Mouse (Mus musculus): ENCODE measurements around the gene Nos3. TPM values are rescaled to one million over a fixed set of nuclear protein-coding genes. Genes with fewer than 3 reads are reported as not detected.
A peak's percentile ranks its signal among the peaks of the same experiment; 100 is the strongest.

The Nos3 gene
- total and polyA plus RNA-seq, 3 experiments = 0.09 to 0.23 (median 0.22) TPM

DNA sequence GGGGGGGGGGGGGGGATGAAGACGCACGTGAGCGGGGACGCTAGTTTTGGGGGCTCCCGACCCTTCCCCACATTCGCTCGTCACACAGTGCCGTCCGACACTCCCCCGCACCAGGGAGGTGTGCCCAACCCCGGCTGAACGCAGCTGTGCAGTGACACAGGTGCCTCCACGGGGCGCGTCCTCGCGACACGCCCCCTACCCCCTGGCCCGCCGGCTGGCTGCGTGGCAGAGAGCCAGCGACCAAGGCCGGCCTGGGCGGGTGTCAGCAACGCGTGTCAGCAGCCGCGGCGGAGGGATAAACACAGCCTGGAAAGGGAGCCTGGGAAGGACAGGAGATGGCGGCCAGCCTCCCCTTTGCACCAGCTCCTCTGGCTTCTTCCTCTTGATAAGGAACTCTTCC is 16.1 kb upstream of the Nos3 start:
- Histone ChIP-seq H3K4me1 (ENCODE audit: insufficient read depth, low read depth, low read length) (peaks cover 95% of the 10 kb centered on the region), H3K27me3 (ENCODE audit: insufficient read depth, low read length) (peaks cover 40% of the 10 kb centered on the region), H3K9me3 (replicated peaks) (no peaks in the 10 kb centered on the region), H3K36me3 (replicated peaks) (peaks cover 3% of the 10 kb centered on the region), H3K4me3 (ENCODE audit: low read depth, low read length) (peak overlapping the region; percentile 74)
- peak; percentile 61 for DNase-seq (ENCODE audit: low spot score)
- no peak for ATAC-seq (ENCODE audit: extremely low read depth, insufficient number of reproducible peaks, low FRiP score, poor library complexity, severe bottlenecking)
- TF ChIP-seq POLR2AphosphoS5 (IDR thresholded peaks at IDR 0.05; ENCODE audit: insufficient replicate concordance, low read depth, low read length) (no peak), TAL1 (conservative IDR thresholded peaks at IDR 0.05; ENCODE audit: low read depth, low read length) (no peak), CTCF (IDR thresholded peaks at IDR 0.05; ENCODE audit: low read depth, low read length) (no peak), GATA2 (IDR thresholded peaks at IDR 0.05; ENCODE audit: borderline replicate concordance, low read depth, low read length) (no peak), GATA1 (IDR thresholded peaks at IDR 0.05; ENCODE audit: borderline replicate concordance, low read length) (no peak)

DNA sequence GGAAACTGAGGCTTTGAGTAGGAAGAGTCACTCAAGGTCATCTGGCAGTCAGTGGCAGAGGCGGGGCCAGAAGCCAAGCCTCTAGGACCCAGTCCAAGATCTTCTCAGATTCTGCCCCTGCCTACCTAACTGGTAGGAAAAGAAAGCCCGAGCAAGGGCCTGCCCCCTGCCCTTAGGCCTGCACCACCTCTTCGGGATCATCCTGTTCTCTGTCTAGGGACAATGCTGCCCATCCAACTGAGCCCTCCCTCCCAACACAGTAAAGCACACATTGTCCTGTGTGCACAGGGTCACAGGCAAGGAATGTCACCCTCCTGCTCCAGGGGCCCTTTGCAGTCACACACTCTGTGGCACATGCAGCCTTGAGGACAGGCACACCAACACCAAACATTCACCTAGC is 14.5 kb upstream of the Nos3 start:
- ATAC-seq (ENCODE audit: extremely low read depth, insufficient number of reproducible peaks, low FRiP score, poor library complexity, severe bottlenecking) = no peak
- peaks cover 54% of the 10 kb centered on the region for H3K27me3 ChIP-seq (ENCODE audit: insufficient read depth, low read length)
- no peaks in the 10 kb centered on the region for H3K9me3 ChIP-seq (replicated peaks)
- H3K36me3 ChIP-seq (replicated peaks) = peaks cover 3% of the 10 kb centered on the region
- DNase-seq (ENCODE audit: low spot score) = no peak
- peak overlapping the region; percentile 75; the same call in 1 of the 2 replicates for H3K4me3 ChIP-seq (ENCODE audit: low read depth, low read length)
- peaks cover 80% of the 10 kb centered on the region for H3K4me1 ChIP-seq (ENCODE audit: insufficient read depth, low read depth, low read length)
- no peak for TF ChIP-seq CTCF (IDR thresholded peaks at IDR 0.05; ENCODE audit: low read depth, low read length)
- no peak for TF ChIP-seq TAL1 (conservative IDR thresholded peaks at IDR 0.05; ENCODE audit: low read depth, low read length)
- no peak for TF ChIP-seq POLR2AphosphoS5 (IDR thresholded peaks at IDR 0.05; ENCODE audit: insufficient replicate concordance, low read depth, low read length)
- TF ChIP-seq GATA1 (IDR thresholded peaks at IDR 0.05; ENCODE audit: borderline replicate concordance, low read length) = no peak
- no peak for TF ChIP-seq GATA2 (IDR thresholded peaks at IDR 0.05; ENCODE audit: borderline replicate concordance, low read depth, low read length)

DNA sequence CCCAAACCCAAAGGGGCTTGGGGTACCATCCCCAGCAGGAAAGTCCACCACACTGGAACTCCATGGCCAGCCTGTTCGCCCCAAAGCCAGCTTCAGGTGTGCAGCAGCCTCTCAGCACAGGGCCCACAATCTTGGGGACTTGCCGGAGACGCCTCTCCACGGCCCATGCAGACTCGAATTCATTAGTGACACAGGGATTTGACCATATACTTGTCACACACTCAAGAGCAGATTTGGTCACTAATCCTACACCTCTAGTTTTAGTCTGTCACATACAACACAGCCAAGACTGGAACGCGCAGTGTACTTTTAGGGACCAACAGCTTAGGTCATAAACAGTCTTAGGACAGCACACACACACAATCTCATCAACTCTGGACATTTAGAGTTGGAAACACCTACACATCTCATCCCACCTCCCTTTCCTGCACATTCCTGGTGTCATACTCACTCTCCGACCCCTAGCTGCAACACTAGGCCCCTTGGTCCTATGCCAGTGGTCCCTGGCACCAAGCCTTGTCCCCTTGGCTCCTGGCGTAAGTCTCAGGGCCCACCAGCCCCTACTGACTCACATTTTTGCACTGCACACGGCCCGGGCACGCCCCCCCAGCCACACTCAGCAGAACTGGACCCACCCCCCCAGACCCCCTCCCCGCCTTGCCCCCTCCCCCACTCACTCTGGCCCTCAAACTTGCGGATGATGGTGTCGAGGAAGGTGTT is 13.9 kb upstream of the Nos3 start:
- Histone ChIP-seq H3K36me3 (replicated peaks) (peaks cover 3% of the 10 kb centered on the region), H3K4me3 (ENCODE audit: low read depth, low read length) (peak overlapping the region; percentile 75), H3K9me3 (replicated peaks) (no peaks in the 10 kb centered on the region), H3K27me3 (ENCODE audit: insufficient read depth, low read length) (peaks cover 54% of the 10 kb centered on the region), H3K4me1 (ENCODE audit: insufficient read depth, low read depth, low read length) (peaks cover 74% of the 10 kb centered on the region)
- TF ChIP-seq GATA1 (IDR thresholded peaks at IDR 0.05; ENCODE audit: borderline replicate concordance, low read length) = no peak
- TF ChIP-seq GATA2 (IDR thresholded peaks at IDR 0.05; ENCODE audit: borderline replicate concordance, low read depth, low read length) = no peak
- TF ChIP-seq CTCF (IDR thresholded peaks at IDR 0.05; ENCODE audit: low read depth, low read length) = no peak
- TF ChIP-seq POLR2AphosphoS5 (IDR thresholded peaks at IDR 0.05; ENCODE audit: insufficient replicate concordance, low read depth, low read length) = no peak
- no peak for TF ChIP-seq TAL1 (conservative IDR thresholded peaks at IDR 0.05; ENCODE audit: low read depth, low read length)
- DNase-seq (ENCODE audit: low spot score) (no peak), ATAC-seq (ENCODE audit: extremely low read depth, insufficient number of reproducible peaks, low FRiP score, poor library complexity, severe bottlenecking) (no peak)

DNA sequence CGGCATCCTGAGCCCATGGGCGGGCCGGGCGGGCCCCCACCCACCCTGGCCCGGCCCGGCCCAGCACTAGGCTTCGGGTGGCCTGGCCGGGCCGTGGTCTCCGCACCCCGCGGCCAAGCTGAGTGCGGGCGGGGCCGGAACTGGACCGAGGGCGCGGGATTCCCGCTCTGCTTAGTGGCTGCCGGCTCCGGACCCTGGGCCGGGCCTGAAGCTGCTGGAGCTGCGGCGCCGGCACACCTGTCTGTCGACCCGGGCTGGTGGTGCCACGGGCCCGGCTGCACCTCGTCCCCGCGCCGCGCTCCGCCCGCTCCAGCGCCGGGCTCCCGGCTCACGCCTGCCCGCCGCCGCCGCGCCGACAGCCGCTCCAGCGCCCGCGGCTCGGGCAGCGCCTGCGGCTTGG is 13.3 kb upstream of the Nos3 start, which contains the start of gene Kcnh2:
Gene Kcnh2 (minus strand): TSS at position 327 of the 400 bp plus-strand sequence.
- peak within 1 kb of the TSS; percentile 75 for H3K4me3 ChIP-seq (ENCODE audit: low read depth, low read length)
- TF ChIP-seq GATA2 (IDR thresholded peaks at IDR 0.05; ENCODE audit: borderline replicate concordance, low read depth, low read length) = no peak
- no peak for TF ChIP-seq CTCF (IDR thresholded peaks at IDR 0.05; ENCODE audit: low read depth, low read length)
- TF ChIP-seq GATA1 (IDR thresholded peaks at IDR 0.05; ENCODE audit: borderline replicate concordance, low read length) = no peak
- no peak for TF ChIP-seq TAL1 (conservative IDR thresholded peaks at IDR 0.05; ENCODE audit: low read depth, low read length)
- no peak for TF ChIP-seq POLR2AphosphoS5 (IDR thresholded peaks at IDR 0.05; ENCODE audit: insufficient replicate concordance, low read depth, low read length)
- DNase-seq (ENCODE audit: low spot score) (no peak), ATAC-seq (ENCODE audit: extremely low read depth, insufficient number of reproducible peaks, low FRiP score, poor library complexity, severe bottlenecking) (no peak)
- H3K27me3 ChIP-seq (ENCODE audit: insufficient read depth, low read length) = peaks cover 54% of the 10 kb centered on the region
- H3K36me3 ChIP-seq (replicated peaks) = peaks cover 3% of the 10 kb centered on the region
- H3K4me1 ChIP-seq (ENCODE audit: insufficient read depth, low read depth, low read length) = peaks cover 68% of the 10 kb centered on the region
- H3K9me3 ChIP-seq (replicated peaks) = no peaks in the 10 kb centered on the region

DNA sequence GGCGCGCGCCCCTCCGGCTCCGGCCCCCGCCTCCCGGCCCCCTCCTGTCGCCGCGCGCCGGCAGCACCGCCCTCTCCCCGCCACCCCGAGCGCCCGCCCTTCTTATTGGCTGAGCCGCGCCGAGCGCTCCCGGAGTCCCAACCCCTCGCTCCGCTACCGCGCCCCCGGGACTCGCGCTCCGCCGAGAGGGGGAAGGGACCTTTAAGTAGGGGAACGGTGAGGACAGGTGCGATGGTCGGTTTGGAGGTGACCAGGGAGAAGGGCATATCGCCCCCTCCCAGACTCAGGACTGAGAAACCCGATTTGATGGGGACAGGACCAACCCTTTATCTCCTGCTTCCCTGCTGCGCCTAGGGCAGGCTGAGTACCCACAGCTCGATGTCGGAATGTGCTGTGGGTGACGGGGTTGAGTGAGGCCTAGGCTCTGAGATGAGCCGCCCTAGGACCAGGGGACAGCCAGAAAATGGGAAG is 12.9 kb upstream of the Nos3 start:
- Histone ChIP-seq H3K9me3 (replicated peaks) (no peaks in the 10 kb centered on the region), H3K4me3 (ENCODE audit: low read depth, low read length) (peak overlapping the region; percentile 75), H3K4me1 (ENCODE audit: insufficient read depth, low read depth, low read length) (peaks cover 63% of the 10 kb centered on the region), H3K36me3 (replicated peaks) (peaks cover 3% of the 10 kb centered on the region), H3K27me3 (ENCODE audit: insufficient read depth, low read length) (peaks cover 56% of the 10 kb centered on the region)
- peak; percentile 89 for DNase-seq (ENCODE audit: low spot score)
- TF ChIP-seq CTCF (IDR thresholded peaks at IDR 0.05; ENCODE audit: low read depth, low read length) (no peak), POLR2AphosphoS5 (IDR thresholded peaks at IDR 0.05; ENCODE audit: insufficient replicate concordance, low read depth, low read length) (no peak), GATA1 (IDR thresholded peaks at IDR 0.05; ENCODE audit: borderline replicate concordance, low read length) (no peak), GATA2 (IDR thresholded peaks at IDR 0.05; ENCODE audit: borderline replicate concordance, low read depth, low read length) (no peak), TAL1 (conservative IDR thresholded peaks at IDR 0.05; ENCODE audit: low read depth, low read length) (no peak)
- peak; percentile 51 for ATAC-seq (ENCODE audit: extremely low read depth, insufficient number of reproducible peaks, low FRiP score, poor library complexity, severe bottlenecking)

DNA sequence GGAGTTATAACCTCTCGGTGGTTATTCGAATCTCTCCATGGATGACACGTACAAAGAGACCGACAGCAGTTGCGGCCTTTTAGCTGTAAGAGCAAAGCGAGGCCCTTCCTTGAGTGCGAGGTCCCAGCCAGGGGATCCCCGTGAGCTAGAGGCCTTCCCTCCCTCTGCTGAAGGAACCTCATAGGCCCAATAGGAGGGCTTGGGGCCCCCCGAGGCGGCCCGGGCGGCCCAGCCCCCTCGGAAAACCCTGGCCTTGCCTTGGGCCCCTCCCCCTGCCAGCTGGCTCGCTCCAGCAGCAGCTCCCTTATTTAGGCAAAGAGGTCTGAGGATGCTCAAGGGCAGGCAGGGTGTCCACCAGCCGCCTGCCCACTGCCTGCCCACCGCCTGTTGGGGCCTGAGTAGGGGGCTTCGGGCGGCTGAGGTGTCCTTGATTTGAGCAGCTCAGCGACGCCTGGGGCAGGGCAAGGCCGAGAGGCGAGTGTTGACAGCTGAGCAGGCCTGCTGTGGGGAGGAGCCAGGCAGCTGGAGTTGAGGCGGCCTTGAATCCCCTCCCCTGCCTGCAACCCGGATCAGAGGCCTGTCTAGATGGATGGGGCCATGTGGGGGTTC is 12.3 kb upstream of the Nos3 start:
- Histone ChIP-seq H3K36me3 (replicated peaks) (peaks cover 3% of the 10 kb centered on the region), H3K9me3 (replicated peaks) (no peaks in the 10 kb centered on the region), H3K27me3 (ENCODE audit: insufficient read depth, low read length) (peaks cover 58% of the 10 kb centered on the region), H3K4me1 (ENCODE audit: insufficient read depth, low read depth, low read length) (peaks cover 57% of the 10 kb centered on the region), H3K4me3 (ENCODE audit: low read depth, low read length) (peak overlapping the region; percentile 75; the same call in 1 of the 2 replicates)
- no peak for TF ChIP-seq GATA2 (IDR thresholded peaks at IDR 0.05; ENCODE audit: borderline replicate concordance, low read depth, low read length)
- no peak for TF ChIP-seq TAL1 (conservative IDR thresholded peaks at IDR 0.05; ENCODE audit: low read depth, low read length)
- ATAC-seq (ENCODE audit: extremely low read depth, insufficient number of reproducible peaks, low FRiP score, poor library complexity, severe bottlenecking) = no peak
- no peak for DNase-seq (ENCODE audit: low spot score)
